ENCODE assay signal across 15 mouse cellular contexts in genomic region chr9:77463195-77463594, GRCm38 (mm10).
DNase-seq lines count a peak whose midpoint lies in the region; ATAC-seq and TF ChIP-seq lines count a peak whose summit lies in the region.
"Had no signal": no experiment of that assay in that cellular context is flagged by ENCODE, and none has a peak within 500 bp of the region (broad histone marks: within the 10 kb centered on the region; RNA-seq: fewer than 3 reads in every experiment).

No protein-coding gene starts in this region.

- H3K27ac ChIP-seq in heart, embryonic 13.5 days (replicated peaks) = peak overlapping the region; percentile 76
- no peak overlapping the region for H3K27ac ChIP-seq in heart, embryonic 11.5 days (ENCODE audit: low read depth, low read length)
- H3K27ac ChIP-seq in lung, embryonic 14.5 days (ENCODE audit: low read depth) = no peak overlapping the region
- no peak overlapping the region for H3K27ac ChIP-seq in lung, postnatal 0 days (ENCODE audit: low read length)
- H3K27ac ChIP-seq: hindbrain, postnatal 0 days; liver, embryonic 13.5 days had no signal

- no peaks in the 10 kb centered on the region for H3K27me3 ChIP-seq in heart, embryonic 13.5 days (replicated peaks)
- no peaks in the 10 kb centered on the region for H3K27me3 ChIP-seq in heart, embryonic 11.5 days (ENCODE audit: control insufficient read depth, insufficient read depth, low read length)
- H3K27me3 ChIP-seq in lung, embryonic 14.5 days (ENCODE audit: insufficient read depth, low read length) = no peaks in the 10 kb centered on the region
- 0 out of 2 replicates have a peak, but pooled peaks cover 3% of the 10 kb centered on the region for H3K27me3 ChIP-seq in lung, postnatal 0 days (replicated peaks; ENCODE audit: insufficient read depth, low read length)
- H3K27me3 ChIP-seq in megakaryocyte, embryonic 14.5 days (replicated peaks) = no peaks in the 10 kb centered on the region
- H3K27me3 ChIP-seq: embryonic facial prominence, embryonic 15.5 days; liver, embryonic 13.5 days had no signal

- no peak for TF ChIP-seq EP300 in lung, postnatal 0 days (IDR thresholded peaks at IDR 0.05)

- H3K9me3 ChIP-seq in heart, embryonic 13.5 days = no peaks in the 10 kb centered on the region
- H3K9me3 ChIP-seq in heart, embryonic 11.5 days (replicated peaks; ENCODE audit: control insufficient read depth, low read length) = no peaks in the 10 kb centered on the region
- H3K9me3 ChIP-seq in lung, embryonic 14.5 days (ENCODE audit: low read depth, low read length) = no peaks in the 10 kb centered on the region
- H3K9me3 ChIP-seq in lung, postnatal 0 days (ENCODE audit: low read length) = no peaks in the 10 kb centered on the region
- no peaks in the 10 kb centered on the region for H3K9me3 ChIP-seq in megakaryocyte, embryonic 14.5 days
- H3K9me3 ChIP-seq: embryonic facial prominence, embryonic 15.5 days; liver, embryonic 13.5 days had no signal

- peaks cover 60% of the 10 kb centered on the region for H3K4me1 ChIP-seq in heart, embryonic 13.5 days
- H3K4me1 ChIP-seq in heart, embryonic 11.5 days (ENCODE audit: control insufficient read depth, insufficient read depth, low read length) = peaks cover 35% of the 10 kb centered on the region
- H3K4me1 ChIP-seq in lung, embryonic 14.5 days (ENCODE audit: insufficient read depth) = peaks cover 3% of the 10 kb centered on the region; the same call in 1 of the 2 replicates
- no peaks in the 10 kb centered on the region for H3K4me1 ChIP-seq in lung, postnatal 0 days (ENCODE audit: insufficient read depth, low read depth, low read length)
- peaks cover 22% of the 10 kb centered on the region for H3K4me1 ChIP-seq in megakaryocyte, embryonic 14.5 days

- no peak for TF ChIP-seq CTCF in lung, embryonic 14.5 days (IDR thresholded peaks at IDR 0.05; ENCODE audit: low read depth)
- no peak for TF ChIP-seq CTCF in lung, postnatal 0 days (IDR thresholded peaks at IDR 0.05)

- no peak overlapping the region for H3K4me2 ChIP-seq in heart, embryonic 13.5 days
- H3K4me2 ChIP-seq in heart, embryonic 11.5 days = no peak overlapping the region
- no peak overlapping the region for H3K4me2 ChIP-seq in lung, embryonic 14.5 days
- H3K4me2 ChIP-seq in lung, postnatal 0 days (replicated peaks; ENCODE audit: low read depth, low read length) = no peak overlapping the region
- H3K4me2 ChIP-seq: embryonic facial prominence, embryonic 15.5 days; liver, embryonic 13.5 days had no signal

- peak; percentile 18 for DNase-seq in lung, embryonic 14.5 days
- no peak for DNase-seq in lung, postnatal 0 days (ENCODE audit: low spot score)
- no peak for DNase-seq in gastrocnemius, adult 8-10 months (ENCODE audit: low spot score in 2 of 2)
- no peak for DNase-seq in urinary bladder, postnatal 10 days (ENCODE audit: low spot score)
- DNase-seq: cerebellum, adult 11-12 months; left cerebral cortex, postnatal 4 days; liver, embryonic 13.5 days; midbrain, embryonic 14.5 days; right cerebral cortex, postnatal 4 days had no signal

- WGBS in heart, embryonic 13.5 days = 28% methylated on average over 4 of the region's 4 CpGs
- WGBS in heart, embryonic 11.5 days (ENCODE audit: insufficient replicate concordance) = 32% methylated on average over 4 of the region's 4 CpGs
- whole genome bisulfite sequencing in lung, embryonic 14.5 days = 38% methylated on average over 4 of the region's 4 CpGs
- 49% methylated on average over 4 of the region's 4 CpGs for WGBS in lung, postnatal 0 days

- ATAC-seq in heart, embryonic 13.5 days (ENCODE audit: extremely low read depth, insufficient number of reproducible peaks, low FRiP score, low TSS enrichment) = no peak
- no peak for ATAC-seq in heart, embryonic 11.5 days (replicated peaks; ENCODE audit: insufficient number of reproducible peaks, low FRiP score, low TSS enrichment)
- ATAC-seq in lung, embryonic 14.5 days (ENCODE audit: insufficient read depth) = no peak
- ATAC-seq in lung, postnatal 0 days = no peak
- ATAC-seq: forebrain, embryonic 14.5 days; hindbrain, postnatal 0 days had no signal

- peaks cover 6% of the 10 kb centered on the region for H3K36me3 ChIP-seq in heart, embryonic 13.5 days
- H3K36me3 ChIP-seq in heart, embryonic 11.5 days (ENCODE audit: control insufficient read depth, insufficient read depth, low read length) = no peaks in the 10 kb centered on the region
- H3K36me3 ChIP-seq in lung, embryonic 14.5 days (ENCODE audit: insufficient read depth) = 0 out of 2 replicates have a peak, but pooled peaks cover 3% of the 10 kb centered on the region
- H3K36me3 ChIP-seq in lung, postnatal 0 days (ENCODE audit: insufficient read depth, low read length) = no peaks in the 10 kb centered on the region; the same call in 1 of the 2 replicates
- peaks cover 14% of the 10 kb centered on the region for H3K36me3 ChIP-seq in megakaryocyte, embryonic 14.5 days (replicated peaks; ENCODE audit: low read length)
- H3K36me3 ChIP-seq: liver, embryonic 13.5 days had no signal

- H3K9ac ChIP-seq in heart, embryonic 13.5 days = 0 out of 2 replicates have a peak overlapping the region, but pooled peaks have one; percentile 48
- H3K9ac ChIP-seq in heart, embryonic 11.5 days (ENCODE audit: low read depth, low read length) = no peak overlapping the region
- H3K9ac ChIP-seq in lung, embryonic 14.5 days = no peak overlapping the region
- H3K9ac ChIP-seq in lung, postnatal 0 days (replicated peaks; ENCODE audit: low read depth) = no peak overlapping the region
- H3K9ac ChIP-seq: embryonic facial prominence, embryonic 15.5 days; liver, embryonic 13.5 days had no signal

- no peak overlapping the region for H3K4me3 ChIP-seq in heart, embryonic 13.5 days
- no peak overlapping the region for H3K4me3 ChIP-seq in heart, embryonic 11.5 days (ENCODE audit: low read depth, low read length)
- no peak overlapping the region for H3K4me3 ChIP-seq in lung, embryonic 14.5 days (ENCODE audit: low read depth, low read length)
- no peak overlapping the region for H3K4me3 ChIP-seq in lung, postnatal 0 days (ENCODE audit: low read depth, low read length)
- H3K4me3 ChIP-seq in megakaryocyte, embryonic 14.5 days (replicated peaks) = peak overlapping the region; percentile 23
- H3K4me3 ChIP-seq: embryonic facial prominence, embryonic 15.5 days; liver, embryonic 13.5 days had no signal
